Mouse (Mus musculus): ENCODE results near the gene Mcoln1. TPM values are rescaled to one million over a fixed set of nuclear protein-coding genes. Genes with fewer than 3 reads are reported as not detected.

Gene Mcoln1
- polyA plus RNA-seq, 1 experiment from 2014 or later = 43.1 TPM

GRCm38 (mm10) chr8:3552240-3552639 lies 52.0 kb downstream of the Mcoln1 start:
- H3K27ac ChIP-seq (replicated peaks; ENCODE audit: low read depth, low read length) = no peak overlapping the region
- DNase-seq (ENCODE audit: low spot score) (no peak), ATAC-seq (replicated peaks; ENCODE audit: insufficient number of reproducible peaks, low FRiP score, low TSS enrichment, low read depth) (no peak)
- WGBS = 85% methylated on average over 1 of the region's 1 CpGs
- no peaks in the 10 kb centered on the region for H3K36me3 ChIP-seq (replicated peaks; ENCODE audit: control insufficient read depth, insufficient read depth, low read depth, low read length)
- no peaks in the 10 kb centered on the region for H3K9me3 ChIP-seq (replicated peaks; ENCODE audit: control insufficient read depth, low read length)
- no peak overlapping the region for H3K9ac ChIP-seq (replicated peaks; ENCODE audit: low read length)
- no peak overlapping the region for H3K4me2 ChIP-seq (ENCODE audit: low read depth, low read length)
- no peaks in the 10 kb centered on the region for H3K27me3 ChIP-seq (ENCODE audit: control insufficient read depth, insufficient read depth, low read length)
- no peaks in the 10 kb centered on the region for H3K4me1 ChIP-seq (ENCODE audit: control insufficient read depth, insufficient read depth, low read length)
- H3K4me3 ChIP-seq (ENCODE audit: low read depth, low read length) = no peak overlapping the region

GRCm38 (mm10) chr8:3556114-3556513 lies 55.9 kb downstream of the Mcoln1 start:
- WGBS = 62% methylated on average over 4 of the region's 4 CpGs
- no peak overlapping the region for H3K4me2 ChIP-seq (ENCODE audit: low read depth, low read length)
- H3K4me1 ChIP-seq (ENCODE audit: control insufficient read depth, insufficient read depth, low read length) = no peaks in the 10 kb centered on the region
- H3K4me3 ChIP-seq (ENCODE audit: low read depth, low read length) = no peak overlapping the region
- no peak overlapping the region for H3K9ac ChIP-seq (replicated peaks; ENCODE audit: low read length)
- H3K9me3 ChIP-seq (replicated peaks; ENCODE audit: control insufficient read depth, low read length) = no peaks in the 10 kb centered on the region
- DNase-seq (ENCODE audit: low spot score) (no peak), ATAC-seq (replicated peaks; ENCODE audit: insufficient number of reproducible peaks, low FRiP score, low TSS enrichment, low read depth) (peak; percentile 97)
- no peak overlapping the region for H3K27ac ChIP-seq (replicated peaks; ENCODE audit: low read depth, low read length)
- no peaks in the 10 kb centered on the region for H3K36me3 ChIP-seq (replicated peaks; ENCODE audit: control insufficient read depth, insufficient read depth, low read depth, low read length)
- no peaks in the 10 kb centered on the region for H3K27me3 ChIP-seq (ENCODE audit: control insufficient read depth, insufficient read depth, low read length)

Other genes starting within 250 kb of the Mcoln1 start
- gene Insr, start 220.8 kb upstream of the Mcoln1 start, polyA plus RNA-seq (2014; fragmentation: Nextera tagmentation; extraction: Ambion mirVana) = 26.3 and 31.0 TPM in 2 replicates
- not detected in 2 replicates for gene A430078G23Rik, start 147.0 kb upstream of the Mcoln1 start, polyA plus RNA-seq (2014; fragmentation: Nextera tagmentation; extraction: Ambion mirVana)
- 7.2 and 8.8 TPM in 2 replicates for gene Arhgef18, start 107.5 kb upstream of the Mcoln1 start, polyA plus RNA-seq (2014; fragmentation: Nextera tagmentation; extraction: Ambion mirVana)
- gene Pex11g, start 32.8 kb upstream of the Mcoln1 start, polyA plus RNA-seq (2014; fragmentation: Nextera tagmentation; extraction: Ambion mirVana) = 2.1 TPM in 2 replicates
- gene Tex45, start 29.6 kb upstream of the Mcoln1 start, polyA plus RNA-seq (2014; fragmentation: Nextera tagmentation; extraction: Ambion mirVana) = 0.14 TPM in 1 of 2 replicates, not detected in the other
- 29.0 and 29.9 TPM in 2 replicates for gene Zfp358, start 7.3 kb upstream of the Mcoln1 start, polyA plus RNA-seq (2014; fragmentation: Nextera tagmentation; extraction: Ambion mirVana)
- gene Pnpla6, start 14.9 kb downstream of the Mcoln1 start, polyA plus RNA-seq (2014; fragmentation: Nextera tagmentation; extraction: Ambion mirVana) = 13.6 and 17.5 TPM in 2 replicates
- 2.5 and 5.4 TPM in 2 replicates for gene C330021F23Rik, start 67.5 kb downstream of the Mcoln1 start, polyA plus RNA-seq (2014; fragmentation: Nextera tagmentation; extraction: Ambion mirVana)
- gene Camsap3, start 86.8 kb downstream of the Mcoln1 start, polyA plus RNA-seq (2014; fragmentation: Nextera tagmentation; extraction: Ambion mirVana) = 5.1 and 8.9 TPM in 2 replicates
- 61.4 and 61.6 TPM in 2 replicates for gene Xab2, start 120.9 kb downstream of the Mcoln1 start, polyA plus RNA-seq (2014; fragmentation: Nextera tagmentation; extraction: Ambion mirVana)
- gene Pet100, start 121.1 kb downstream of the Mcoln1 start, polyA plus RNA-seq (2014; fragmentation: Nextera tagmentation; extraction: Ambion mirVana) = 73.5 and 84.1 TPM in 2 replicates
- 1.5 and 2.2 TPM in 2 replicates for gene Pcp2, start 125.1 kb downstream of the Mcoln1 start, polyA plus RNA-seq (2014; fragmentation: Nextera tagmentation; extraction: Ambion mirVana)
- gene Stxbp2, start 130.5 kb downstream of the Mcoln1 start, polyA plus RNA-seq (2014; fragmentation: Nextera tagmentation; extraction: Ambion mirVana) = 24.9 and 26.5 TPM in 2 replicates
- 0.42 TPM in 1 of 2 replicates, not detected in the other for gene Retn, start 155.3 kb downstream of the Mcoln1 start, polyA plus RNA-seq (2014; fragmentation: Nextera tagmentation; extraction: Ambion mirVana)
- 0.28 TPM in 1 of 2 replicates, not detected in the other for gene Mcemp1, start 165.3 kb downstream of the Mcoln1 start, polyA plus RNA-seq (2014; fragmentation: Nextera tagmentation; extraction: Ambion mirVana)
- 7.8 and 10.8 TPM in 2 replicates for gene Fcor, start 171.9 kb downstream of the Mcoln1 start, polyA plus RNA-seq (2014; fragmentation: Nextera tagmentation; extraction: Ambion mirVana)
- gene Trappc5, start 175.8 kb downstream of the Mcoln1 start, polyA plus RNA-seq (2014; fragmentation: Nextera tagmentation; extraction: Ambion mirVana) = 36.8 and 38.6 TPM in 2 replicates
- 0.25 and 0.36 TPM in 2 replicates for gene Fcer2a, start 193.7 kb downstream of the Mcoln1 start, polyA plus RNA-seq (2014; fragmentation: Nextera tagmentation; extraction: Ambion mirVana)
- 0.28 TPM in 2 replicates for gene Clec4g, start 220.2 kb downstream of the Mcoln1 start, polyA plus RNA-seq (2014; fragmentation: Nextera tagmentation; extraction: Ambion mirVana)
- gene Cd209a, start 248.5 kb downstream of the Mcoln1 start, polyA plus RNA-seq (2014; fragmentation: Nextera tagmentation; extraction: Ambion mirVana) = not detected in 2 replicates

Measured in embryonic facial prominence, embryonic 11.5 days (tissue).